Mouse (Mus musculus) thymus, postnatal 4 days (tissue): ENCODE results near the gene Scgb2b3.

Experiments
- DNase-seq: peaks from one replicate; pipeline ENCODE4 v3.0.0; 2021

Scgb2b3 gene

DNA sequence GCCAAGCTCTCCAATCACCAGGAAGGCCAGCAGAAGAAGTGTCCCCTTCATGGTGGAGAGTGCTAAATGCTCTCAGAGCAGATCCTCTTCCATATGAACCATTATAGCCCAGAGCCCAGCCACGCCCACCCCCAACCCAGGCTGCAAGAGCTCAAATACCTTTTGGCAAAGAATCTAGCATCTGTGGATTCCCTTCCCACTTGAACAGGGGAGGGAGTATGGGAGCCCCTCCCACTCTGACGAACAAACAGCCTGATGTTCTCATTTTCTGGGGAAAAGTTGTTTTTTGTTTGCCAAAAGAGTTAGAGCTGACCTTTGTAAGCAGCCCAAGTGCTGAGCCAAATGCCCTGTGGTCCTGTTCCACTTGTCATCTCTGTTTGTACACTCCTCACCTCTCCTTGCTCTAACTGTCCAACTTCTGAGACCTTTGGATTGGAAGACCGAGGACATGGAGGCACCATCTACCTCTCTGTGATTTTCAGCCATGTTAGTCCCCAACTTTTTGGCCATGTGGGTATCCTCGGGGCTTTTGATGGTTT is at the start of gene Scgb2b3:
Gene Scgb2b3 (minus strand): TSS at position 51 of the 539 bp plus-strand sequence.
- no peak for DNase-seq

DNA sequence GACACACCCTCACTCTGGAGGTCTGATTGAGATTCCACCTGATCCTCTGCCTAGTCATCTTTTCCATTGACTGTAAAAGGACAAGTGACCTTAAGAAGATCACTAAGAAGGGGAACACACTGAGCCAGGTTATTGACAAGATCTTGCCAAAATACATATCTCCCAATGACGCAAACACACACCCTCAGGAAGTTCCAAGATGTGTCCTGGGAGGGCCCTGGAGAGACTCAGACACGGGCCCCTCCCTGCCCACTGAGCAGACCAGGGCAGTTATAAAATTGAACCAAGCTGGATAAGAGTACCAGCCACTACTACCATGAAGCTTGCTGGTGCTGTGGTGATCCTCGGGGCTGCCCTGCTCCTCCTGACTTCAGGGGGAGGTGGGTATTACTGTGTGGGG is 13.4 kb upstream of the Scgb2b3 start, which contains the start of gene Scgb1b3:
Gene Scgb1b3 (plus strand): TSS at position 301 of the 400 bp plus-strand sequence.
- no peak for DNase-seq
